ENCODE assay signal across 8 mouse cellular contexts in genomic region chr9:58249592-58250192, GRCm38 (mm10). TPM values are rescaled to one million over a fixed set of nuclear protein-coding genes. Genes with fewer than 3 reads are reported as not detected.
DNase-seq lines count a peak whose midpoint lies in the region; ATAC-seq and TF ChIP-seq lines count a peak whose summit lies in the region.

Gene Pml, minus strand, starts transcription at chr9:58249786.

- peak within 1 kb of the TSS; percentile 86 for H3K9ac ChIP-seq in CH12.LX (ENCODE audit: insufficient read depth, low read depth)
- H3K9ac ChIP-seq in forebrain, embryonic 12.5 days = peak within 1 kb of the TSS; percentile 63

- no peaks in the 10 kb centered on the region for H3K9me3 ChIP-seq in CH12.LX (replicated peaks; ENCODE audit: low read length)
- no peaks in the 10 kb centered on the region for H3K9me3 ChIP-seq in forebrain, embryonic 12.5 days

- peak within 1 kb of the TSS; percentile 90 for H3K27ac ChIP-seq in CH12.LX (ENCODE audit: insufficient read depth, low read depth)
- peak within 1 kb of the TSS; percentile 74 for H3K27ac ChIP-seq in forebrain, embryonic 12.5 days
- H3K27ac ChIP-seq in thymus, adult 2 months (ENCODE audit: control insufficient read depth, insufficient read depth, low read length) = peak within 1 kb of the TSS; percentile 94

- TF ChIP-seq EP300 in CH12.LX (IDR thresholded peaks at IDR 0.05; ENCODE audit: low read length) = no peak

- peaks cover 4 to 7% of the 10 kb centered on the region in 2 experiments for H3K36me3 ChIP-seq in CH12.LX (replicated peaks in 1 of 2; ENCODE audit: control insufficient read depth in 1 of 2, insufficient read depth in 1 of 2, low read length in 1 of 2)
- no peaks in the 10 kb centered on the region for H3K36me3 ChIP-seq in forebrain, embryonic 12.5 days (replicated peaks)
- H3K36me3 ChIP-seq in thymus, adult 2 months (ENCODE audit: control insufficient read depth, insufficient read depth, low read length) = no peaks in the 10 kb centered on the region

- peaks cover 29% of the 10 kb centered on the region for H3K79me2 ChIP-seq in CH12.LX (replicated peaks; ENCODE audit: control insufficient read depth, extremely low read depth, insufficient read depth, poor library complexity, severe bottlenecking)

- H3K27me3 ChIP-seq in CH12.LX (replicated peaks) = no peaks in the 10 kb centered on the region
- H3K27me3 ChIP-seq in forebrain, embryonic 12.5 days = no peaks in the 10 kb centered on the region
- H3K27me3 ChIP-seq in thymus, adult 2 months (ENCODE audit: control insufficient read depth, insufficient read depth, low read length) = no peaks in the 10 kb centered on the region

- dilution Hi-C loops in CH12.LX (cut with MboI; ENCODE audit: extremely low pct_ligation_motif_present, extremely low pct_unique_long_range_greater_than_20kb, low sequenced_read_pairs) = no loop called here

- intact Hi-C loops in heart, postnatal 14 days (cut with DNase I) = no loop called here

- TF ChIP-seq POLR2A in CH12.LX (IDR thresholded peaks at IDR 0.05; ENCODE audit: low read depth, low read length) = peak; percentile 73
- TF ChIP-seq POLR2A in lung, adult 2 months (IDR thresholded peaks at IDR 0.05; ENCODE audit: borderline replicate concordance, extremely low read depth, low read depth, low read length) = 0 out of 2 replicates have a peak, but pooled peaks have one; percentile 32
- peak; percentile 46; the same call in 1 of the 2 replicates for TF ChIP-seq POLR2A in thymus, adult 2 months (IDR thresholded peaks at IDR 0.05; ENCODE audit: control insufficient read depth, extremely low read depth, insufficient read depth, low read length, poor library complexity)

- H3K4me1 ChIP-seq in CH12.LX (ENCODE audit: control insufficient read depth in 1 of 2, insufficient read depth in 2 of 2) = peaks cover 6 to 42% of the 10 kb centered on the region in 2 experiments
- H3K4me1 ChIP-seq in forebrain, embryonic 12.5 days = peaks cover 44% of the 10 kb centered on the region
- peaks cover 9% of the 10 kb centered on the region for H3K4me1 ChIP-seq in lung, adult 2 months (ENCODE audit: control insufficient read depth, insufficient read depth, low read length)
- H3K4me1 ChIP-seq in thymus, adult 2 months (replicated peaks; ENCODE audit: control insufficient read depth, insufficient read depth, low read length) = peaks cover 26% of the 10 kb centered on the region

- in situ Hi-C loops in CH12.LX (cut with MboI; ENCODE audit: low pct_ligation_motif_present, low pct_unique_long_range_greater_than_20kb, low sequenced_read_pairs) = loop anchor here (5.0 to 25.0 kb wide), 2 partner anchors 33 to 437 kb away; no protein-coding TSS in a partner anchor

- no peak for TF ChIP-seq RAD21 in CH12.LX (IDR thresholded peaks at IDR 0.05; ENCODE audit: low read depth, low read length)

- DNase-seq in CH12.LX (ENCODE audit: extremely low read depth) = peak; percentile 77
- DNase-seq in c-Kit-negative CD71-positive TER-119-positive erythroid progenitor cells, embryonic 14.5 days (ENCODE audit: low read depth, low spot score) = peak; percentile 72
- DNase-seq in heart, postnatal 14 days = peak; percentile 74 to 83
- peak; percentile 76 for DNase-seq in large intestine, adult 2 months (ENCODE audit: low read depth, low spot score)
- DNase-seq in lung, adult 2 months = peak; percentile 81
- DNase-seq in thymus, adult 2 months = peak; percentile 71

- no peak for ATAC-seq in forebrain, embryonic 12.5 days (ENCODE audit: low FRiP score)
- ATAC-seq in neutrophil, adult 5-6 weeks (ENCODE audit: extremely low read depth, insufficient number of reproducible peaks, low FRiP score, poor library complexity, severe bottlenecking) = peak; percentile 20; the same call in 1 of the 2 replicates

- WGBS in forebrain, embryonic 12.5 days = 2% methylated on average over 16 of the region's 16 CpGs
- under 1% methylated on average over 16 of the region's 16 CpGs for WGBS in large intestine, adult 2 months
- WGBS in lung, adult 2 months = under 1% methylated on average over 16 of the region's 16 CpGs
- under 1% methylated on average over 16 of the region's 16 CpGs for WGBS in thymus, adult 2 months

- H3K4me2 ChIP-seq in CH12.LX (ENCODE audit: insufficient read depth, low read depth, poor library complexity, severe bottlenecking) = peak within 1 kb of the TSS; percentile 95
- peak within 1 kb of the TSS; percentile 67 for H3K4me2 ChIP-seq in forebrain, embryonic 12.5 days

- 0 out of 4 replicates have a peak, but pooled peaks have one; percentile 6 to 27 for TF ChIP-seq CTCF in CH12.LX (conservative IDR thresholded peaks at IDR 0.05 in 1 of 2, IDR thresholded peaks at IDR 0.05 in 1 of 2; ENCODE audit: low read depth in 2 of 2, low read length in 2 of 2)
- TF ChIP-seq CTCF in lung, adult 2 months (IDR thresholded peaks at IDR 0.05; ENCODE audit: insufficient read depth, low read length) = no peak
- no peak for TF ChIP-seq CTCF in thymus, adult 2 months (IDR thresholded peaks at IDR 0.05; ENCODE audit: borderline replicate concordance, control insufficient read depth, extremely low read depth, insufficient read depth, low read length, poor library complexity)

- H3K4me3 ChIP-seq in CH12.LX (replicated peaks in 1 of 3; ENCODE audit: low read depth in 2 of 3, low read length in 2 of 3, poor library complexity in 1 of 3) = peak within 1 kb of the TSS; percentile 73 to 89 (median 82)
- H3K4me3 ChIP-seq in forebrain, embryonic 12.5 days (replicated peaks) = peak within 1 kb of the TSS; percentile 44
- H3K4me3 ChIP-seq in lung, adult 2 months (replicated peaks; ENCODE audit: extremely low read depth, low read depth, low read length) = peak within 1 kb of the TSS; percentile 92
- H3K4me3 ChIP-seq in thymus, adult 2 months (ENCODE audit: control insufficient read depth, insufficient read depth, low read length) = peak within 1 kb of the TSS; percentile 96

TF ChIP-seq in CH12.LX, 34 proteins besides CTCF, POLR2A, EP300 and RAD21:
- TF ChIP-seq SIN3A (IDR thresholded peaks at IDR 0.05; ENCODE audit: low read length) (no peak), PAX5 (IDR thresholded peaks at IDR 0.05; ENCODE audit: low read length) (no peak), JUN (IDR thresholded peaks at IDR 0.05; ENCODE audit: insufficient read depth, low read depth, low read length) (no peak), MAZ (IDR thresholded peaks at IDR 0.05; ENCODE audit: low read depth, low read length) (no peak), NELFE (IDR thresholded peaks at IDR 0.05; ENCODE audit: low read depth, low read length) (0 out of 2 replicates have a peak, but pooled peaks have one; percentile 17), TBP (conservative IDR thresholded peaks at IDR 0.05; ENCODE audit: low read depth, low read length) (0 out of 2 replicates have a peak, but pooled peaks have one; percentile 69), SMC3 (IDR thresholded peaks at IDR 0.05; ENCODE audit: low read depth, low read length) (no peak), KAT2A (IDR thresholded peaks at IDR 0.05; ENCODE audit: insufficient replicate concordance, low read length) (no peak), HCFC1 (IDR thresholded peaks at IDR 0.05; ENCODE audit: low read depth, low read length) (no peak; the same call in 1 of the 2 replicates), MEF2A (IDR thresholded peaks at IDR 0.05; ENCODE audit: borderline replicate concordance, low read depth, low read length) (no peak), ZMIZ1 (IDR thresholded peaks at IDR 0.05; ENCODE audit: low read depth, low read length) (peak; percentile 34), ZNF384 (IDR thresholded peaks at IDR 0.05; ENCODE audit: low read depth, low read length) (no peak), TCF12 (IDR thresholded peaks at IDR 0.05; ENCODE audit: low read depth, low read length) (no peak; the same call in 1 of the 2 replicates), CHD2 (IDR thresholded peaks at IDR 0.05; ENCODE audit: low read length) (no peak), IRF4 (IDR thresholded peaks at IDR 0.05; ENCODE audit: low read depth, low read length) (no peak), MXI1 (IDR thresholded peaks at IDR 0.05; ENCODE audit: low read depth, low read length) (peak; percentile 10; the same call in 1 of the 2 replicates), CHD1 (IDR thresholded peaks at IDR 0.05; ENCODE audit: low read depth, low read length) (no peak), GABPA (IDR thresholded peaks at IDR 0.05; ENCODE audit: insufficient replicate concordance, low read depth, low read length) (no peak), E2F4 (IDR thresholded peaks at IDR 0.05; ENCODE audit: insufficient replicate concordance, low read depth, low read length) (peak; percentile 88; the same call in 1 of the 2 replicates), POLR2AphosphoS2 (IDR thresholded peaks at IDR 0.05; ENCODE audit: low read depth, low read length) (no peak)

RNA-seq across cellular contexts. Expression of gene Pml, which starts in this region (rescaled TPM):
- total RNA-seq in CH12.LX (2012; rRNA removed) (21.2 and 26.6 TPM in 2 replicates), CH12.LX (2014; rRNA removed) (6.4 and 8.3 TPM in 2 replicates)
- 54.1 and 56.9 TPM in 2 replicates for polyA plus RNA-seq in CH12.LX (2012; ENCODE audit: insufficient read length, low read depth)
- 11.1 TPM in 2 replicates for polyA plus RNA-seq in forebrain, embryonic 12.5 days (2016; fragmentation: Nextera tagmentation; extraction: Ambion mirVana)
- total RNA-seq in heart, postnatal 14 days (2021) = 10 to 100 TPM; 10.9 to 11.9 TPM
- polyA plus RNA-seq in large intestine, adult 2 months (2012; rRNA removed) = 35.1 and 43.9 TPM in 2 replicates
- 24.0 and 29.6 TPM in 2 replicates for polyA plus RNA-seq in lung, adult 2 months (2012; rRNA removed)
- total RNA-seq in neutrophil, adult 5-6 weeks (2017) = 91.2 and 103 TPM in 2 replicates
- 74.1 and 83.0 TPM in 2 replicates for polyA plus RNA-seq in thymus, adult 2 months (2012; rRNA removed)

Comparison
In these comparisons a context has a peak if more than half of its experiments do, and no peak if none do; other contexts are left out.
1. H3K4me3 ChIP-seq: peak in every context shown above with its lines; median percentile 96 in thymus, adult 2 months; 92 in lung, adult 2 months; 82 in CH12.LX; 44 in forebrain, embryonic 12.5 days.
2. CTCF ChIP-seq: peak in CH12.LX (2 of 2); none in lung, adult 2 months (single experiment) and thymus, adult 2 months (single experiment).
3. Peak in every context shown above with its lines, with median percentiles within 50 percentile points of each other: DNase-seq, H3K27ac ChIP-seq and POLR2A ChIP-seq.